Mouse (Mus musculus) kidney, postnatal 4 days (tissue): ENCODE measurements around the gene Stx4a.
A peak's percentile ranks its signal among the peaks of the same experiment; 100 is the strongest.
"Not testable (repeated sequence)": the region's sequence is repeated elsewhere in the genome, so short reads cannot be mapped to it uniquely, and the experiment has no call there.

Experiments used
- DNase-seq, 2 experiments: peaks; one replicate each; pipeline ENCODE4 v3.0.0; 2021; ENCODE audit warnings: mixed read lengths in 2 of 2

Gene Stx4a

GRCm38 (mm10) chr7:127815116-127815665, 8.9 kb upstream of the Stx4a start:
- DNase-seq: no peak

- DNase-seq: peak; percentile 58 to 76
Measured at GRCm38 (mm10) chr7:127815954-127816821, 7.9 kb upstream of the Stx4a start.

GRCm38 (mm10) chr7:127817053-127817452, 7.0 kb upstream of the Stx4a start:
- no peak for DNase-seq

- no peak for DNase-seq
Measured at GRCm38 (mm10) chr7:127817776-127818175, 6.3 kb upstream of the Stx4a start.

- DNase-seq: peak; percentile 33 to 52
Measured at GRCm38 (mm10) chr7:127820836-127821509, 3.1 kb upstream of the Stx4a start.

- DNase-seq: no peak
Measured at GRCm38 (mm10) chr7:127822494-127822893, 1.6 kb upstream of the Stx4a start.

GRCm38 (mm10) chr7:127823236-127824171, 590 bp upstream of the Stx4a start:
- peak in 1 of 2 experiments; percentile 38 for DNase-seq

GRCm38 (mm10) chr7:127835550-127835949, 11.5 kb downstream of the Stx4a start:
- no peak for DNase-seq

GRCm38 (mm10) chr7:127837473-127837872, 13.4 kb downstream of the Stx4a start:
- DNase-seq: no peak

GRCm38 (mm10) chr7:127837878-127838277, 13.8 kb downstream of the Stx4a start:
- DNase-seq: not testable (repeated sequence)

GRCm38 (mm10) chr7:127840031-127840430, 15.9 kb downstream of the Stx4a start:
- not testable (repeated sequence) for DNase-seq

- peak; percentile 66 to 78 for DNase-seq
Measured at GRCm38 (mm10) chr7:127840886-127841285, 16.8 kb downstream of the Stx4a start.

GRCm38 (mm10) chr7:127841340-127842000, 17.4 kb downstream of the Stx4a start:
- DNase-seq: peak; percentile 94 to 97

GRCm38 (mm10) chr7:127842001-127842718, 18.1 kb downstream of the Stx4a start:
- DNase-seq: peak; percentile 82 to 90

- no peak for DNase-seq
Measured at GRCm38 (mm10) chr7:127849973-127850875, 26.1 kb downstream of the Stx4a start.

- DNase-seq: no peak
Measured at GRCm38 (mm10) chr7:127850906-127851305, 26.8 kb downstream of the Stx4a start.

- no peak for DNase-seq
Measured at GRCm38 (mm10) chr7:127858258-127858657, 34.2 kb downstream of the Stx4a start.

- DNase-seq: no peak
Measured at GRCm38 (mm10) chr7:127866434-127866833, 42.3 kb downstream of the Stx4a start.

GRCm38 (mm10) chr7:127867641-127868040, 43.5 kb downstream of the Stx4a start:
- DNase-seq: no peak
